Mouse (Mus musculus) forebrain, embryonic 13.5 days (tissue): ENCODE measurements around the gene Rpusd2. TPM values are rescaled to one million over a fixed set of nuclear protein-coding genes. Genes with fewer than 3 reads are reported as not detected.

Experiments
- ATAC-seq: fragments of 200-750 bp; cut with Nextera tagmentation; 2 replicates; pipeline ENCODE4 v1.8.0; 2017
- H3K27ac ChIP-seq: fragments of 300-500 bp; sonication (generic); 2 replicates; pipeline ENCODE4 v1.5.1; 2015; ENCODE audit warnings: inconsistent platforms, mild to moderate bottlenecking, moderate library complexity
- H3K27me3 ChIP-seq: fragments of 300-500 bp; sonication (generic); 2 replicates; pipeline ENCODE4 v1.6.1; 2015; ENCODE audit warnings: mild to moderate bottlenecking, inconsistent platforms
- H3K36me3 ChIP-seq: fragments of 300-500 bp; sonication (generic); 2 replicates; pipeline ENCODE4 v1.6.1; 2015; ENCODE audit warnings: mild to moderate bottlenecking, inconsistent platforms; ENCODE audit not compliant: poor library complexity, severe bottlenecking
- H3K4me1 ChIP-seq: fragments of 300-500 bp; sonication (generic); 2 replicates; pipeline ENCODE4 v1.6.1; 2015; ENCODE audit warnings: inconsistent platforms
- H3K4me2 ChIP-seq: fragments of 300-500 bp; sonication (generic); 2 replicates; pipeline ENCODE4 v1.6.1; 2015; ENCODE audit warnings: inconsistent platforms, mild to moderate bottlenecking, moderate library complexity
- H3K4me3 ChIP-seq: fragments of 300-500 bp; sonication (generic); 2 replicates; pipeline ENCODE4 v1.5.1; 2015; ENCODE audit warnings: mild to moderate bottlenecking, inconsistent platforms
- H3K9ac ChIP-seq: fragments of 300-500 bp; sonication (generic); 2 replicates; pipeline ENCODE4 v1.6.1; 2015; ENCODE audit warnings: mild to moderate bottlenecking, inconsistent platforms
- H3K9me3 ChIP-seq: fragments of 300-500 bp; sonication (generic); replicated peaks from 2 replicates; pipeline ENCODE4 v1.6.1; 2016; ENCODE audit warnings: inconsistent platforms
- WGBS: fragments of 180-500 bp; shearing (Covaris S2); methylation state at CpG from one replicate; pipeline ENCODE4 v1.1.7; 2015; 5-methylcytosine and 5-hydroxymethylcytosine counted together
- polyA plus RNA-seq: library from polyadenylated mRNA; unstranded; fragments of >200 nt; fragmentation: Nextera tagmentation; extraction: Ambion mirVana; gene quantifications from 2 replicates; pipeline ENCODE4 v1.2.1, GENCODE M21; 2015

Rpusd2 gene
- polyA plus RNA-seq, 1 experiment from 2014 or later = 7.3 TPM

DNA sequence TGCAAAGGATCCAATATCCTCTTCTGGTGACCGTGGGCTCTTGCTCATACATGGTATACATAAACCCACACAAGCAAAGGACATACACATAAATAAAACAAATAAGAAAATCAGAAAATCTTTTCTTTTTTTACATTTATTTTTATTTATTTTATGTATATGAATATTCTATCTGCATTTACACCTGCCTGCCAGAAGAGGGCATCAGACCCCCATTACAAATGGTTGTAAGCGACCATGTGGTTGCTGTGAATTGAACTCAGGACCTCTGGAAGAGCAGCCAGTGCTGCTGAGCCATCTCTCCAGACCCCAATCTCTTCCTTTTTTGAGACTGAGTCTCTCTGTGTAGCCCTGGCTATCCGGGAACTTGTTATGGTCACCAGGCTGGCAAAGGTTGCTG is 16.9 kb upstream of the Rpusd2 start:
- Histone ChIP-seq H3K4me3 (no peak overlapping the region), H3K9ac (no peak overlapping the region), H3K36me3 (peaks cover 44% of the 10 kb centered on the region), H3K27ac (no peak overlapping the region), H3K4me2 (no peak overlapping the region), H3K4me1 (peaks cover 16% of the 10 kb centered on the region), H3K27me3 (no peaks in the 10 kb centered on the region), H3K9me3 (no peaks in the 10 kb centered on the region)
- 93% methylated on average over 3 of the region's 3 CpGs for WGBS
- no peak for ATAC-seq

DNA sequence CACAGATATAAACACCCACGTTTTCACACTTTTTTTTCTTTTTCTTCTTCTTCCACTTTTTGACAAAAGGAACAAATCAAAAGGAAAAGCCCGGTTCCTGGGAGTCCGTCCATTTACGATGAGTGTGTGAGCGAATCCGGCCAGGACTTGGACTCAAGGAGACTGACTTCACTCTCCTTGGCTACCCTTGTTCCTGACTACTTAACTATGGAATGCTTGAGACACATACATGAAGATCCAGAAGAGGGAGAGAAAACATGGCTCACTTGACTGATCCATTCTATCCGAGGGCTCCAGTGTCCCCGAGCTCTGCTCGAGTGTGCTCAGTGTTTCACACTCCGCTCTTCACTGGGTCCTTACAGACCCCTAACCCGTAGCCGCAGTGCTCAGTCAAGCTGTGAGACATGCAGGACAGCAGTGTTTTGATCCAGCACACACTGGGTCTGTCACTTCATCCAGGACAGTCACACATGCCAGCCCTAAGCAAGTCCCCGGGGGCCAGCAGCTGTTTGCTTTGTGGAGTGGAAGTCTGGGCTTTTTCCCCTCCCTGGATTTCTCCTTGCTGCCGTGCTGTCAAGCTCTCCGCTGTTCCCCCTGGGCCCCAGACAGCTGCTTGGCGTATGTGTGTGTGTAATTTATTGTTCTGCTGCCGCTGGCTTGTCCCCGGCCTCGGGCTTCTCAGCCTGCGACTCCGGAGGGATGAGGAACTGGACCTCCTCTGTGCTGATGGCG is 16.0 kb upstream of the Rpusd2 start:
- H3K4me3 ChIP-seq = peak overlapping the region; percentile 15
- peak overlapping the region; percentile 43 for H3K4me2 ChIP-seq
- H3K27ac ChIP-seq = peak overlapping the region; percentile 88
- peak; percentile 84 for ATAC-seq
- H3K9ac ChIP-seq = peak overlapping the region; percentile 50
- H3K27me3 ChIP-seq = no peaks in the 10 kb centered on the region
- 57% methylated on average over 22 of the region's 22 CpGs for WGBS
- H3K4me1 ChIP-seq = peaks cover 16% of the 10 kb centered on the region
- H3K9me3 ChIP-seq = no peaks in the 10 kb centered on the region
- H3K36me3 ChIP-seq = peaks cover 49% of the 10 kb centered on the region

DNA sequence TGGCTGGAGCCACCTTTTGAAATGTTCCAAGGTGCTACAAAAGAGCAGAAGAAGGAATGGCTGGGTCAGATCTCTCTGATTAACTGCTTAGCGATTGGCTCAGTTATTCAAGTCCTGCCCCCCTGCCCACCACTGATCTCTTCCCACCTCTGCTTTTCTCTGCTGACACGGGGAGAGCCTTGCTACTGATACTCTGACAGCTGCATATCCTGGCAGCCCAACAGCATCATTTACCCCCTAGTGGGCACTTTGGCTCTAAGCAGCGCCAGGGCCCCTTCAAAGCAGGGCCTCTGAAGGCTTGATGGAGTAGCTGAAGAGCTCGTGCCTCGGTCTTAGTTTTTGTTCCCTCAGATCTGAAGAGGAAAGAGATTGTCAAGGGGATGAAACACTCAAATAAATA is 15.5 kb upstream of the Rpusd2 start:
- Histone ChIP-seq H3K36me3 (peaks cover 51% of the 10 kb centered on the region), H3K4me2 (peak overlapping the region; percentile 43), H3K4me3 (peak overlapping the region; percentile 15), H3K9me3 (no peaks in the 10 kb centered on the region), H3K4me1 (peaks cover 16% of the 10 kb centered on the region), H3K9ac (peak overlapping the region; percentile 50), H3K27me3 (no peaks in the 10 kb centered on the region), H3K27ac (peak overlapping the region; percentile 88)
- WGBS = 10% methylated on average over 5 of the region's 5 CpGs
- peak; percentile 87 for ATAC-seq

DNA sequence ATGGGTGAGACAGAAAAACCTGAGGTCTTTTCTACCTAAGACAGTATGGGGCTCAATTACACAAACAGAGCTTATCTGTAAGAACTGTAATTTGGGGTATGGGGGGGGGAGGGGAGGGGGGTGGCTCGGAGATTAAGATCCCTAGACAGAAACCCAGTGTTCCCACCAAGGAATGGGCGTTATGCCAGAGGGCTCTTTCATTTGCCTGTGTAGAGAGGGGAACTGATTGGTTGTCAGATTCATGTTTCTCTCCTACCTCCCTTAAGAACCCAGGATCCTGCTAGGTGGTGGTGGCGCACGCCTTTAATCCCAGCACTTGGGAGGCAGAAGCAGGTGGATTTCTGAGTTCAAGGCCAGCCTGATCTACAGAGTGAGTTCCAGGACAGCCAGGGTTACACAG is 15.1 kb upstream of the Rpusd2 start:
- ATAC-seq = peak; percentile 69
- WGBS = 59% methylated on average over 4 of the region's 4 CpGs

DNA sequence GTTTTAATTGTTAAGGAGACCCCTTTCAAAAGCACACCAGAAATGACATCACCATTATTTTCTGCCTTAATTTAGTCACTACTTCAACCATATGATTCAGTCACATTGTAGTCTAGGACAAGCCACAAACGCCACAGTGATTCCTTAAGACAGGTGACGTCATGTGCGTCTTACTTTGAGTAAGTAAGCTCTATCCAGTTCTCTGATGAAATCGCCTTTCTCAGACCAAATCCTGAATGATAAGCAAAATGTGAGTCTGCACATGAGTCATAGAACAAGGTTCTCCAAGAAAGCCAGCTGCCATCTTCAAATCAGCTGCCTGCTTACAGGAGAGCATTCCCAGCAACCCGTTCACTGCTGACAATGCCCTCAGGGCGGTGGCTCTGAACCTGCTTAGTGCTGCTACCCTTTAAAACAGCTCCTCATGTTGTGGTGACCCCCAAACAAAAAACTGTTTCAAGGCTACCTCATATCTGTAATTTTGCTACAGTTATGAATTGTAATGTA is 11.4 kb upstream of the Rpusd2 start:
- H3K9ac ChIP-seq = no peak overlapping the region
- 87% methylated on average over 6 of the region's 6 CpGs for WGBS
- no peaks in the 10 kb centered on the region for H3K27me3 ChIP-seq
- H3K9me3 ChIP-seq = no peaks in the 10 kb centered on the region
- no peak overlapping the region for H3K4me2 ChIP-seq
- H3K4me3 ChIP-seq = no peak overlapping the region
- ATAC-seq = no peak
- no peak overlapping the region for H3K27ac ChIP-seq
- peaks cover 21% of the 10 kb centered on the region for H3K4me1 ChIP-seq
- peaks cover 57% of the 10 kb centered on the region for H3K36me3 ChIP-seq

More for the DNA sequence above, 15.1 kb upstream of the Rpusd2 start:
- no peak overlapping the region for H3K9ac ChIP-seq
- H3K27ac ChIP-seq = peak overlapping the region; percentile 88; the same call in 1 of the 2 replicates
- H3K4me2 ChIP-seq = no peak overlapping the region
- H3K27me3 ChIP-seq = no peaks in the 10 kb centered on the region
- H3K4me3 ChIP-seq = no peak overlapping the region
- peaks cover 16% of the 10 kb centered on the region for H3K4me1 ChIP-seq
- H3K9me3 ChIP-seq = no peaks in the 10 kb centered on the region
- H3K36me3 ChIP-seq = peaks cover 52% of the 10 kb centered on the region

DNA sequence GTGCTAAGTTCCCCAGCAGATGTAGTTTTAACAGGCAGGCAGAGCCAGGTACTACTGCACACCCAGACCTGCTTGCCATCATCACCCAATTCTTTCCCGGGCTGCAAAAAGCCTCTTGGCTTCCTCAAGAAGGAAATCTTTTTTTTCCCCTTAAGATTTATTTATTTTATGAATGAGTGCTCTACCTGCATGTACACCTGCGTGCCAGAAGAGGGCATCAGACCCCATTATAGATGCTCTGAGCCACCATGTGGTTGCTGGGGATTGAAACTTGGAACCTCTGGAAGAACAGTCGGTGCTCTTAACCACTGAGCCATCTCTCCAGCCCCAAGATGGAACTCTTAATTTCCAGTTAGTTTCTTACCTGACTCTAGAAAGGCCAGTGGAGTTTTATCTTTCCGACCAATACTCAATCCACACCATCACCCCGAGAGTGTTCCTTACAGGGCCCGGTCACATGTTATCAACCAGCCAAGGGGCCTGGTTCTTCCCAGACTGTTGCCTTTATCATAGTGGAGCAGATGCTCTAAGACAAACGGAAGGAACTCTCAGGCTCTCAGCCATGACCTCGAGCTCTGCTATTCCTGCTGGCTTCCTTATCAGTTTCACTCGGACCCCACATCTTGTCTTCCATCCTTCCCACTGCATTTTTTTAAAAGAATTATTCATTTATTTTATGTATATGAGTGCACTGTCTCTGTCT is 9.9 kb upstream of the Rpusd2 start:
- H3K4me2 ChIP-seq = no peak overlapping the region
- no peaks in the 10 kb centered on the region for H3K9me3 ChIP-seq
- H3K27me3 ChIP-seq = no peaks in the 10 kb centered on the region
- peaks cover 21% of the 10 kb centered on the region for H3K4me1 ChIP-seq
- H3K9ac ChIP-seq = no peak overlapping the region
- peaks cover 47% of the 10 kb centered on the region for H3K36me3 ChIP-seq
- H3K4me3 ChIP-seq = no peak overlapping the region
- 73% methylated on average over 9 of the region's 9 CpGs for WGBS
- no peak overlapping the region for H3K27ac ChIP-seq
- ATAC-seq = no peak

DNA sequence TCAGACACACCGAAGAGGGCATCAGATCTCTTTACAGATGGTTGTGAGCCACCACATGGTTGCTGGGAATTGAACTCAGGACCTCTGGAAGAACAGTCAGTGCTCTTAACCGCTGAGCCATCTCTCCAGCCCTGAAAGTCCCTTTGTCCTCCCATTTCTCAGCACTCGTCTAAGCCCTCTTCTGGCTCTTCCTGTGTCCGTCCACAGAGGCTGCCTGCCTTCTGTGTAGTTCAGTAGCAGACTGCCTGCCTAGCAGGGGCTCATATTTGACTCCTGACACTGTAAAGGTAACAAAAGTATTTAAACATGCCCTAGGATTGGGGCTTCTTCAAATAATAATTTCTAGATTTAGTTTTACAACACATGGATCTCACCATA is 9.4 kb upstream of the Rpusd2 start:
- peaks cover 46% of the 10 kb centered on the region for H3K36me3 ChIP-seq
- no peak for ATAC-seq
- no peaks in the 10 kb centered on the region for H3K27me3 ChIP-seq
- no peak overlapping the region for H3K27ac ChIP-seq
- WGBS = 85% methylated on average over 4 of the region's 4 CpGs
- H3K4me1 ChIP-seq = peaks cover 21% of the 10 kb centered on the region
- H3K4me3 ChIP-seq = no peak overlapping the region
- no peak overlapping the region for H3K4me2 ChIP-seq
- H3K9ac ChIP-seq = no peak overlapping the region
- H3K9me3 ChIP-seq = no peaks in the 10 kb centered on the region

DNA sequence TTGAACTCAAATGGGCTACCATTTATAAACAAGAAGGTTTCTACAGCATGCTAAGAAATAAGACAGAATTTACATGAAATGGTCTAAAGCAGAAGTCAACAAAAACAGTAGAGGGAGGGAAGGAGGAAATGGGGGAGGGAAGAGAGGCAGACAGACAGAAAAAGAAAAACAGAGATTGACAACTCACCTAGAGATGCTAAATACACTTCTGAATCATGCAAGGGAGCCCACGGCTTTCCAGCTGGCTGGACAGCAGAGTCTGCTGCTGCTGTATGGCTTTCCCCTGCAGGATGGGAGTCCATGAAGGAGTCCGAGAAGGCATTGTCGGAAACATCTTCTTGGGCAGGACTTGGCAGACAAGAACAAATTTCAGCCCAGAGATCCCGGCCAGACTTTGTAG is 7.6 kb upstream of the Rpusd2 start:
- H3K9ac ChIP-seq = no peak overlapping the region

DNA sequence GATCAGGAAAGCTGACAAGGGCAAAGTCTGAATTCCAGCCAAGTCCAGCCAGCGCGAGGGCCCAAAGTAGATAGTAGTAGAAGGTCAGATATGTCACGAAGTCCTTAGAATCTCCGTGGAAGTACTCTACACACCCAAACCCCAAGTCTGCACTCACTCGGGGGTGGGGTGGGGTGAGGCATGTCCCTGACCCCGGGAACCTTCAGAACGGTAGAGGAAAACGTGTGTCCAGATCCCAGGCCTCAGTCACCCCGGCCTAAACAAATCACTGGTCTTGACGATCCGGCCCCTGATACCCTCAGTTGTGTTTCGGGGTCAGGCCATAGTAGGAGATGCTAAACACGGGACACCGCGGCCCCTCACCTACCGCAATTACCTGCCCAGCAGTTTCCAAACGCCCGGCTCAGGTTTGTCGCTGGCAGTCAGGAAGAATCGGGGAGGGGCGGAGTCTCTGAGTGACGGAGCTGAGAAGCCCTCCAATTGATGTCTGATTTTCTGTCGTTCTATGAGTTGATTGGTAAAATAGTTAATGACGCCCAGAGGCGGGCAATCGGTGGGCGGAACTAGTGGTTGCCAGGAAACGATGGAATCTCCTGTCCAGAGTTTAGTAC is 5.5 kb upstream of the Rpusd2 start, which contains the start of gene Ccdc32:
Gene Ccdc32, minus strand, starts transcription at position 453 of the 611 bp plus-strand sequence.
- peaks cover 21% of the 10 kb centered on the region for H3K4me1 ChIP-seq
- WGBS = under 1% methylated on average over 28 of the region's 28 CpGs
- ATAC-seq = peak; percentile 98

More for the DNA sequence above, 7.6 kb upstream of the Rpusd2 start:
- ATAC-seq = no peak
- no peak overlapping the region for H3K4me2 ChIP-seq
- WGBS = 95% methylated on average over 4 of the region's 4 CpGs
- no peaks in the 10 kb centered on the region for H3K9me3 ChIP-seq
- no peak overlapping the region for H3K4me3 ChIP-seq
- peaks cover 21% of the 10 kb centered on the region for H3K4me1 ChIP-seq
- 0 out of 2 replicates have a peak, but pooled peaks cover 4% of the 10 kb centered on the region for H3K27me3 ChIP-seq
- H3K27ac ChIP-seq = no peak overlapping the region
- H3K36me3 ChIP-seq = peaks cover 29% of the 10 kb centered on the region

DNA sequence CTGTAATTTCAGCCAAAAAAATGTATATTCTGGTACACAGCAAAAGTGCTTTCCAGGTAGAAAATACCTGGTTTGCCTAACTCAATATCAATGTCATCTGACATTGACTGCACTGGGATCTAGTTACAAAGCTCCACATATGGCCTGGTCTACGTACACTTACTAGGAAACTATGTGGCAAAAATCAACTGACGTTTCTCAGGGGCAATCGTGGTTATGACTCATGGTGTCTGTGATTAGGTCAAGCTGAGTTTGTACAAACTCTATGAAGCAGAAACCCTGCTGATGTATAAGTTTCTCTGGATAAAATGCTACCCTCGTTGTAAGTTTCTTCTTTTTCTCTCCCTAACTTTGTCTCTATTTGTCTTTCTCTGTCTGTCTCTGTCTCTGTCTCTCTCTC is 2.4 kb upstream of the Rpusd2 start:
- ATAC-seq = no peak
- WGBS = 70% methylated on average over 4 of the region's 4 CpGs
- Histone ChIP-seq H3K27me3 (peaks cover 11% of the 10 kb centered on the region; the same call in 1 of the 2 replicates), H3K4me1 (peaks cover 38% of the 10 kb centered on the region), H3K27ac (no peak overlapping the region), H3K4me3 (no peak overlapping the region), H3K9me3 (no peaks in the 10 kb centered on the region), H3K4me2 (no peak overlapping the region), H3K36me3 (peaks cover 5% of the 10 kb centered on the region), H3K9ac (no peak overlapping the region)

More for the DNA sequence above, 5.5 kb upstream of the Rpusd2 start, which contains the start of gene Ccdc32:
- H3K4me3 ChIP-seq = peak within 1 kb of the TSS; percentile 73
- H3K36me3 ChIP-seq = peaks cover 15% of the 10 kb centered on the region
- peak within 1 kb of the TSS; percentile 78 for H3K4me2 ChIP-seq
- peaks cover 11% of the 10 kb centered on the region; the same call in 1 of the 2 replicates for H3K27me3 ChIP-seq
- H3K9me3 ChIP-seq = no peaks in the 10 kb centered on the region
- peak within 1 kb of the TSS; percentile 79 for H3K9ac ChIP-seq
- H3K27ac ChIP-seq = no peak within 1 kb of the TSS

DNA sequence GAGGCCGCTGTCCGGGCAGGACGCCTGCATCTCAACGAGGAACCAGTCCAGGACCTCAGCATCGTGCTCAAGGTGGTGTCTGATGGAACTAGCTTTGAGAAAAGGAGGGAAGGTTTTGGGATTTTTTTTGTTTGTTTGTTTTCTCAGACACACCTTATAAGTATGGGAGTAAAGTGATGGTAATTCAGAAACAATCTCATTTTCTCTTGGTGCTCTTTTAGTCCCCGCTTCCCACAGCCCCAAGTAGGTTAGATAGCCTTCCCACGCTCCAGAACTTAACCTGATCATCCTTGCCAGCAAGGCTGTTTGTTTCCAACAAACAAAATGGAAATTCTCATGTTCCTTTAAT is 781 bp downstream of the Rpusd2 start:
- Histone ChIP-seq H3K4me1 (peaks cover 17% of the 10 kb centered on the region), H3K9ac (peak overlapping the region; percentile 87), H3K36me3 (peaks cover 26% of the 10 kb centered on the region), H3K4me2 (peak overlapping the region; percentile 83), H3K27me3 (peaks cover 11% of the 10 kb centered on the region; the same call in 1 of the 2 replicates), H3K9me3 (no peaks in the 10 kb centered on the region), H3K27ac (peak overlapping the region; percentile 91), H3K4me3 (peak overlapping the region; percentile 88)
- WGBS = 6% methylated on average over 7 of the region's 7 CpGs
- no peak; the same call in 1 of the 2 replicates for ATAC-seq

DNA sequence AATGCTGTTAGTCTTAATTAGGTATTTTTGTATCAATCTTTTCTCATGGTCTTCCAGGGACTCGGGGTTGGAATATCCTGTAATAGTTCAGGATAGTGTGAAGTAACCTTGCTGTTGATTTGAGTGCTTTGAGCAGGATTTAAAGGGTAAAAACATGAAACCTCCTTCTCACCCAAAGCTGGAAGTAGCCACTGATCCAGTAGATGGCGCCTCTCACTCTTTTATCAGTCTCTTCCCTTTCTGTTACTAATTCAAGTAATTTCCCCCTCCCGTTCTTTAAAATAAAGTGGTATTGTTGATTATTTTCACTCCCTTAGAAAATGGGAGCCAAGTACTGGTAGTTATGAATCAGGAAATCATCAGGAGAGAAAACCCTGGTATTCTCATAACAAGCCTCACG is 6.3 kb downstream of the Rpusd2 start:
- no peak for ATAC-seq
- Histone ChIP-seq H3K4me3 (no peak overlapping the region), H3K9me3 (no peaks in the 10 kb centered on the region), H3K9ac (no peak overlapping the region), H3K36me3 (peaks cover 40% of the 10 kb centered on the region), H3K4me2 (no peak overlapping the region), H3K27me3 (no peaks in the 10 kb centered on the region), H3K27ac (no peak overlapping the region), H3K4me1 (peaks cover 12% of the 10 kb centered on the region)
- 49% methylated on average over 4 of the region's 4 CpGs for WGBS
